Mouse (Mus musculus): ENCODE measurements around the gene Flrt3. TPM values are rescaled to one million over a fixed set of nuclear protein-coding genes. Genes with fewer than 3 reads are reported as not detected.

Flrt3 gene
- total and polyA plus RNA-seq, 3 experiments = not detected

- TF ChIP-seq SMC3 (IDR thresholded peaks at IDR 0.05; ENCODE audit: low read depth, low read length) = no peak
- no peak for TF ChIP-seq TBP (IDR thresholded peaks at IDR 0.05; ENCODE audit: low read depth, low read length)
- TF ChIP-seq POLR2A (IDR thresholded peaks at IDR 0.05; ENCODE audit: control insufficient read depth in 1 of 2, insufficient read depth in 1 of 2, low read depth in 1 of 2, low read length in 2 of 2, poor library complexity in 1 of 2) = no peak
- TF ChIP-seq JUND (IDR thresholded peaks at IDR 0.05; ENCODE audit: low read depth, low read length) = no peak
- no peak for TF ChIP-seq SIN3A (IDR thresholded peaks at IDR 0.05; ENCODE audit: low read length)
- TF ChIP-seq E2F4 (IDR thresholded peaks at IDR 0.05; ENCODE audit: borderline replicate concordance, low read depth, low read length) = no peak
- no peak for TF ChIP-seq USF2 (IDR thresholded peaks at IDR 0.05; ENCODE audit: borderline replicate concordance in 1 of 2, insufficient read depth in 1 of 2, low read depth in 1 of 2, low read length in 2 of 2)
- TF ChIP-seq MAZ (IDR thresholded peaks at IDR 0.05; ENCODE audit: low read depth, low read length) = no peak
- no peak for TF ChIP-seq CHD2 (IDR thresholded peaks at IDR 0.05; ENCODE audit: low read length)
- H3K4me1 ChIP-seq (ENCODE audit: control insufficient read depth in 1 of 2, insufficient read depth in 2 of 2, low read length in 2 of 2) = no peaks in the 10 kb centered on the region
- no peaks in the 10 kb centered on the region for H3K36me3 ChIP-seq (ENCODE audit: control insufficient read depth in 1 of 2, insufficient read depth in 2 of 2, low read length in 2 of 2)
- H3K79me2 ChIP-seq (ENCODE audit: control insufficient read depth, insufficient read depth, low read length, poor library complexity) = no peaks in the 10 kb centered on the region
- no peaks in the 10 kb centered on the region for H3K9me3 ChIP-seq (replicated peaks; ENCODE audit: insufficient read depth, low read length)
- no peaks in the 10 kb centered on the region for H3K27me3 ChIP-seq (ENCODE audit: control insufficient read depth in 1 of 2, insufficient read depth in 2 of 2, low read length in 2 of 2)
- H3K4me3 ChIP-seq (ENCODE audit: control insufficient read depth in 1 of 2, insufficient read depth in 1 of 2, low read depth in 2 of 2, low read length in 2 of 2) = no peak overlapping the region
- no peak overlapping the region for H3K9ac ChIP-seq (ENCODE audit: control insufficient read depth, low read depth, low read length, poor library complexity, severe bottlenecking)
- no peak overlapping the region for H3K27ac ChIP-seq (ENCODE audit: control insufficient read depth, low read depth, low read length)
- no peak for DNase-seq (ENCODE audit: low read depth, low spot score)
Observed at GRCm38 (mm10) chr2:140704146-140704545, 32.9 kb upstream of the Flrt3 start.

- Histone ChIP-seq H3K27me3 (ENCODE audit: control insufficient read depth in 1 of 2, insufficient read depth in 2 of 2, low read length in 2 of 2) (no peaks in the 10 kb centered on the region), H3K4me3 (ENCODE audit: control insufficient read depth in 1 of 2, insufficient read depth in 1 of 2, low read depth in 2 of 2, low read length in 2 of 2) (no peak overlapping the region), H3K27ac (ENCODE audit: control insufficient read depth, low read depth, low read length) (no peak overlapping the region), H3K36me3 (ENCODE audit: control insufficient read depth in 1 of 2, insufficient read depth in 2 of 2, low read length in 2 of 2) (no peaks in the 10 kb centered on the region), H3K79me2 (ENCODE audit: control insufficient read depth, insufficient read depth, low read length, poor library complexity) (no peaks in the 10 kb centered on the region), H3K4me1 (ENCODE audit: control insufficient read depth in 1 of 2, insufficient read depth in 2 of 2, low read length in 2 of 2) (no peaks in the 10 kb centered on the region), H3K9me3 (replicated peaks; ENCODE audit: insufficient read depth, low read length) (no peaks in the 10 kb centered on the region), H3K9ac (ENCODE audit: control insufficient read depth, low read depth, low read length, poor library complexity, severe bottlenecking) (no peak overlapping the region)
- no peak for DNase-seq (ENCODE audit: low read depth, low spot score)
- TF ChIP-seq ZMIZ1 (IDR thresholded peaks at IDR 0.05; ENCODE audit: low read depth, low read length) (no peak), MYC (IDR thresholded peaks at IDR 0.05; ENCODE audit: low read depth, low read length) (no peak), MAX (IDR thresholded peaks at IDR 0.05; ENCODE audit: low read length) (no peak), E2F4 (IDR thresholded peaks at IDR 0.05; ENCODE audit: borderline replicate concordance, low read depth, low read length) (no peak), NRF1 (IDR thresholded peaks at IDR 0.05; ENCODE audit: insufficient read depth, low read depth, low read length, poor library complexity, severe bottlenecking) (no peak), MAZ (IDR thresholded peaks at IDR 0.05; ENCODE audit: low read depth, low read length) (no peak), TCF12 (IDR thresholded peaks at IDR 0.05; ENCODE audit: low read depth, low read length) (no peak), ETS1 (IDR thresholded peaks at IDR 0.05; ENCODE audit: low read depth, low read length) (no peak), USF1 (IDR thresholded peaks at IDR 0.05; ENCODE audit: low read depth, low read length) (no peak), TAL1 (IDR thresholded peaks at IDR 0.05; ENCODE audit: low read length) (no peak), USF2 (IDR thresholded peaks at IDR 0.05; ENCODE audit: borderline replicate concordance in 1 of 2, insufficient read depth in 1 of 2, low read depth in 1 of 2, low read length in 2 of 2) (no peak), KAT2A (conservative IDR thresholded peaks at IDR 0.05; ENCODE audit: low read depth, low read length) (no peak), ZC3H11A (IDR thresholded peaks at IDR 0.05; ENCODE audit: low read depth, low read length) (no peak), ZKSCAN1 (IDR thresholded peaks at IDR 0.05; ENCODE audit: low read depth, low read length) (no peak), RCOR1 (IDR thresholded peaks at IDR 0.05; ENCODE audit: low read depth, low read length) (no peak), CTCF (IDR thresholded peaks at IDR 0.05 in 2 of 3, conservative IDR thresholded peaks at IDR 0.05 in 1 of 3; ENCODE audit: control insufficient read depth in 1 of 3, insufficient read depth in 1 of 3, low read depth in 2 of 3, low read length in 3 of 3, poor library complexity in 1 of 3, severe bottlenecking in 1 of 3) (no peak), JUND (IDR thresholded peaks at IDR 0.05; ENCODE audit: low read depth, low read length) (no peak)
Observed at GRCm38 (mm10) chr2:140703377-140703776, 32.1 kb upstream of the Flrt3 start.
